Mouse (Mus musculus) cerebellum, postnatal 14 days (tissue): ENCODE results near the gene Dock9.
"Not testable (repeated sequence)": the region's sequence is repeated elsewhere in the genome, so short reads cannot be mapped to it uniquely, and the experiment has no call there.

Source experiments
- DNase-seq, 2 experiments: peaks; one replicate each; pipeline ENCODE4 v3.0.0; 2021; ENCODE audit warnings: mixed read lengths in 2 of 2

Gene Dock9

GRCm38 (mm10) chr14:121735678-121736077 lies 62.0 kb downstream of the Dock9 start:
- no peak for DNase-seq

DNA sequence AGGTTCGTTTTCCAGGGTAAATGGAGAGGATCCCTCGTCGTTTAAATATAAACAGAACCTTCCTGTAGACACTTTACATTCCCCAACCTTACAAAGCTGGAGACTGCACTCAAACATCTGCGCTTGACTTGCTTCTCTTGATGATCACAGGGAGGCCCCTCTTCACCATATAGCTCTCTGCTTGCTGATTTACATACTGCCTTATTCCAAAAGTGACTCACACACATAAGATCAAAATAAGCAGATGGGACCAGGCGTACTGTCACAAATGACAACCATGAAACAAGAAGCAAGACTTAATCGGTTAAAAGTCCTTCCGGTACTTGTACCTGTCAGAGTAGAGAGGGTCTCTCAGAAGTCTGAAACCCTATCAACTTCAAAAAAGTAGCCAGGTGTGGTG lies 63.4 kb downstream of the Dock9 start:
- DNase-seq, result no peak

GRCm38 (mm10) chr14:121733694-121734093 lies 63.9 kb downstream of the Dock9 start:
- no peak for DNase-seq

DNA sequence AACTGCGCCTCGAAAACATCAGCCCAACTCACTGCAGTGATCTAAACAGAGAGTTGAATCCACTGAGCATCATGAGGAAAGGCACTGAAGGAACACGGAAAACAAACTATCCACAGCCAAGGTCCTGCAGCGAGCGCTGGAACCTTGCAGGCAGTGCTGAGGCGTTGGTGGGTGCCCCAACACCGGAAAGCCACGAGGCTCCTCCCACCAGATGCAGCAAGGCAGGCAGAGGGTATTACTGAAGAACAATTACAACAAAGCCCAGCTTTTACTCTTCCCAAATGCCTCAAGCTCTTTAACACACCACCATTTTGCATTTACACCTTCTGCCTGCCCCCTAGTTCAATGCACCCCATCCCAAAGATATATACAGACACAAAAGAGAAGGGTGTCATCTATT lies 65.4 kb downstream of the Dock9 start:
- DNase-seq, result no peak

- no peak for DNase-seq
Observed at GRCm38 (mm10) chr14:121731688-121732168, 65.9 kb downstream of the Dock9 start.

DNA sequence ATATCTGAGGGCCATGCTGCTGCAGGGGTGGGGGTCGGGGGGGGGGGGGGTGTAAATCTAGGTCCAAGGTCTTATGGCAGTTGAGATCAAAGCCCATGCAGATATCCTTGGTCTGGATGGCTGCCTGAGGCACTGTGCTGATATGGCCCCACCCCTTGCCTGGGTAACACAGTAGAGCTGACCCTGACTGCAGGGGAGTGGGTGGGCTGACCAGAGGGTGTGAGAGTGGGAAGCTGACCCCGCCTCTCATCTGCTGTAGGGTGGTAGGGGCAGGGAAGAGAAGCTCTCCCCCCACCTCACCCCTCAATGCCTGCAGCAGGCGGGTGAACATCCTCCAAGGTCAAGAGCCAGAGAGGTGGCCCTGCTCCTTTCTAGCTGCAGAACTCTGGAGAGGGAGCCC lies 66.7 kb downstream of the Dock9 start:
- no peak for DNase-seq

DNA sequence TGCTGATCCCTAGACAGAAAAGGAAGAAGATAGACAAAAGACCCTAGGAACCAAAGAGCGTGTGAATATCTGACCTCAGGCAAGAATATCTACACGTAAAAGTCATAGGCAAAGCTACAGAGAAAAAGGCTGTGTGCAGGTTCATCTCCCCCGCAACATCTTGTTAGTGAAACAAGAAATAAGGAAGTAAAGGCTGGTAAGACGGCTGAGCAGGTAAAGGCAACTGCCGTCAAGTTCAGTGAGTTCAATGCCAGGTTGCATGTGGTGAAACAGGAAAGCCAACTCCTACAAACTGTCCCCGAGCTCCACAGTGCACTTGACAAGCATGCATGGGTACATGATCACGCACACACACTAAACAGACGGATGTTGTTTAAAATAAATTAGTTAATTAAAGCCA lies 69.6 kb downstream of the Dock9 start:
- no peak for DNase-seq

DNA sequence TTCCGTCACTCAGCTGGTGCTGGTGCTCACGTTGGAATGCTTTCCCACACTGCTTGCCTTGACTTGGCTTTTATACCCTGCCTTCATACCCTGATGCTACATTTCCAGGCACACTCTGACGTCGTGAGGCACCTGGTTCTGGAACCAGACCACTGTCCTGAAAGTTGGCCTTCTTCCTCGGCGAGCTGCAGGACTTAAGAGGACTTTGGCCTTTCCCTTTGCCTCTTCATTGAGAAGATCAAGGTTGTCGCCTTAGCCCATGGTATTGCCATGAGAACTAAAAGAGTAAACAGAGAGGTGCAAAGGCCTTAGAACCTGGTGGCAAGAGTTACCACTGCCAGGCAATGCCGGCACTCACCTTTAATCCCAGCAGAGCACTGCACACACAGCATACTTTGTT lies 73.1 kb downstream of the Dock9 start:
- DNase-seq, result no peak

GRCm38 (mm10) chr14:121722774-121723173 lies 74.9 kb downstream of the Dock9 start:
- DNase-seq, result no peak

GRCm38 (mm10) chr14:121721431-121721830 lies 76.2 kb downstream of the Dock9 start:
- DNase-seq, result no peak

DNA sequence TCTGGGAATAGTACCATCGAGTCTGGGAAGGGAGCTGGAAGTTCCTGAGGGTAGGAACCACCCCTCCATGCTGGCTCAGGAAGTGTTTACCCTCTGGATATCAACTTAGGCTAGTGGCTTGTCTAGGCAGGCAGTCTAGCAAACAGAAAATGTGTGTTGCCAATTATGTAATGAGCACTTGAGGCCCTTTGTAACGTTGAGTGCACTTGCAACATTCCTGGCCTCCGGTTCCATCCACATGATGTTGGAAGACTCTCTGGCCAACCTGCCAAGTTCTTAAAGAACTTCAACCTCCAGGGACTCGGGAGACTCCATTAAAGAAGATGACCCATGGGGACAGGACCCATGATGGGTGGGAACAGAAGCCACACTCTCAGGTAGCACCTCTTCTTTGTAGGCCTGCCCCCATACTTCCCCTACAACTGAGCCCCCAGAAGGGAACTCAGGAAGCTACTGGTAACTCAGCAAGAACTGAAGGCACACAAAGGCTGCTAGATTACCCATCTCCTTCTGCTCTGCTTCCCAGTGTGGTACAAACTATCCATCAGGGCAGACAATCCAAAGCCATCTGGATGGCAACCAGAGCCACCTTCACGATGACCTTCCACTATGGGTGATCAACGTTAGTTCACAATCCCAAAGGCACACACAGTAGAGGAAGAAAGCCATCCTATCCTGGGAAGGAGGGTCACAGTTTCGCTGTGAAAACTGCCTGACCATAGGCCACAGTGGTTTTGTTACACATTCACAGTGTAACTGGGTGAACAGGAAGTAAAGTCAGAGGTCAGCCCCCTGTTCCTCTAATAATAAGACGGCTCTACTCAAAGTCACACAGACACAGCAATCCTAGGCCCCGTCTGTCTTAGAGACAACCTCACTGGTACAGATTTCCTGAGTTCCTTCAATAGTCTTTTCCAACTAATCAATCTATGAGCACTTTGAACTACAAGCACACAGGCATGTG lies 77.7 kb downstream of the Dock9 start:
- no peak for DNase-seq

DNA sequence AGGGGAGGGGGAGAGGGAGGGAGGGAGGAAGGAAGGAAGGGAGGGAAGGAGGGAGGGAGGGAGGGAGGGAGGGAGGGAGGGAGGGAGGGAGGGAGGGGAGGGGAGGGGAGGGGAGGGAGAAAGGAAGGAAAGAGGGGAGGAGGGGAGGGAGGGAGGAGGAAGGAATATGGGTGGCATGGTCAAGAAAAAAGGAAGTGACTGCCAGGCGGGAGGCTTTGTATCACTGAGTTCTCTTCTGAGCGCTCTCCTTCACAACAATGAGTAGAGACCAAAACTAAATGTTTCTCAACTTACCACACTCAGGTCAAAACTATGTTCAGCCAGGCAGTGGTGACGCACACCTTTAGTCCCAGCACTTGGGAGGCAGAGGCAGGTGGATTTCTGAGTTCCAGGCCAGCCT lies 82.8 kb downstream of the Dock9 start:
- DNase-seq, result not testable (repeated sequence)

- DNase-seq, result no peak
Observed at GRCm38 (mm10) chr14:121714268-121714667, 83.4 kb downstream of the Dock9 start.

DNA sequence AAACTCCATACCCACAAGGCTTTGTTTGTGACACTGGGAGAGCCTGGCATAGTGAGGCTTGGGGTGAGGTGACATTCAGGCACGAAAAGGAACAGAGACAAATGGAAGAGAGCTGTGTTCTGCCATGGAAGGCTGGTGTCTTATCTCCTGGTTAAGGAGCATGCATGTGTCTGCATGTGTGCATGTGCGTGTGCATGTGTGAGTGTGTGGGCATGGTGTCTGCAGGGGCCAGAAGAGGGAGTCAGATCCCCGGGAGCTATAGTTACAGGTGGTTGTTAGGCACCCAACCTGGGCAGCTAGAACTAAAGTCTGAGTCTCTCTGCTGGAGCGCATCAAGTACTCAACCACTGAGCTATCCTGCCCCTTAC lies 83.8 kb downstream of the Dock9 start:
- no peak for DNase-seq

- no peak for DNase-seq
Observed at GRCm38 (mm10) chr14:121713166-121713829, 84.3 kb downstream of the Dock9 start.

DNA sequence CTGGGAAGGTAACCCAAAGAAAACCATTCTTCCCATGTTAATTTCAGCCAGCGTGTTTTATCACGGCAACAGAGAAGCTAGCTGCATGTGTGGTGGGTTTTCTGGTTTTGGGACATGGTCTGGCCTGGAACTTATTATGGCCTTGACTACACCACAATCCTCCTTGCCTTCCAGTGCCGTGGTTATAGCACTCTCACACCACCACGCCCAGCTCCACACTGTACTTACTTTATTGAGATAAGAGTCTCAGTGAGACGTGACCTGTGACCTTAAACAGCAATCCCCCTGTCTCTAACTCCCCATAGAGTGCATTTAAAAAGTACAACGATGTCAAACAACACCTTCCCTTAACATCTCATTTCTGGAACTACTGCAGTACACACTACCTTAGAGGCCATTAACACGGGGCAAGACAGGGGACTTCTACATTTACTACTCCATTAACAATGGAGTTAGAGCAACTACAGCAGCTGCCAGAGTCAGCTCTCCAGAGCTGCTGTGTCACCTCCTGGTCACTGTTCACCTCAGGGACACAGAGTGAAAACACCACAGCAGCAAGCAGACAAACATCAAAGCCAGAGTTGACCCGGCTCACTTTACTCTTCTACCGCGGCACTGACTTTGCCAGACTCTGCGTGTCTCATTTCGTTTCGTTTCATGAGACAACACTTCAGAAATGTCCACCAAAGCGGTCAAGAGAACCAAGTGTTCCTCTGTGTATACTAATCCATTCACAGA lies 86.4 kb downstream of the Dock9 start:
- no peak for DNase-seq

DNA sequence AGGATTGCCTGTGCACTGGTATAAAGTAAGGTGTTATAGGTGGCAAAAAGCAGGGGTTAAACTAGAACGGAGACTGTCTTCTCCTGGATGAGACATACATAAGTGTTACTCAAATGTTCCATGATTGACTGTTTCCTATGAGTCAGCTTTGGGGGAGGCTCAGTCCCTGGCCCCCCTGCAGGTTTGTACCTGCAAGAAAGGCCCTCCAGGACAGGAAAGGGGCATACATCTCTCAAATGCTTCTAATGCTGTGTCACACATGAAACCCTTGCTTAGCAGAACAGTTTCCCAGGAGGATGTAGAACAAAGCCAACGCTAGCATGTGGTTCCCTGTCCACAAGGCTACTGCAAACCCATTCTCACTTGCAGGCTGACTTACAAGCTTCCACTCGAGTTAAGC lies 87.5 kb downstream of the Dock9 start:
- DNase-seq, result no peak

DNA sequence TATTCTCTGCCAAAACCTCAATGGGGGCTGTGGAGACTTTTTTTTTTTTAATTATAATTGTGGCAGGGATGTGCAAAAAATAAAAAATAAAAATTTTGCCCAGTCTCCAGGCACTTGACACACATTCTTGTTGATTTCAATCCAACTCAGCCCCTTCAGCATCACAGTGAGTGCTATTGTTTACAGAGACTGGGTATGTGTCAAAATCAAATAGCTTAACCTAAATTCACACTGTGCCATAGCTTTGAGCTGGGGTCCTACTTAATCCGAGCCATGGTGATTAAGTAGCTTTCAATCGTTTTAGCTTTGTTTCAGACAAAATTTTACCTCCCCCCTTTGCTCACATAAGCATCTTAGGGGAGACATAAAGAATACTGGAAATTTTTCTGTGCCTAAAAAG lies 89.4 kb downstream of the Dock9 start:
- no peak for DNase-seq

DNA sequence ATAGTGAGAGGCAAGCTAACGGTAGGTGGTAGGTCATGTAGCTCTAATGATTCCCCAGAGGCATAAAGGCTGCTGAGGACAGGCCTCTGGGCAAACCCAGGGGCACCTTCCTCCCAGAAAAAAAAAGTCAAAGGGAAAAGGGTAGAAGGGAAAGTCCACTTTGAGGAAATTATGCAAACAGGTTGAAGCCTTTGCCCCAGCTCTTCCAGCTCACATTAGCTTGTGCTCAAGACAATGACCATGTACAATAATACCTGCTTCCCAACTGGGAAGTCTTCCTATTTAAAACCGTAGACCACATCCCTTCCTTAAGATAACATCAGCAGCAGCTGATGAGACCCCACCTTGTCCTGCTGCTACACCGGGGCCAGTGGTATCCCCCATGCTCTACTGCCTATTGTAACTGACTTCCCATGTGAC lies 91.1 kb downstream of the Dock9 start:
- no peak for DNase-seq

- DNase-seq, result no peak
Observed at GRCm38 (mm10) chr14:121705644-121706043, 92.0 kb downstream of the Dock9 start.

DNA sequence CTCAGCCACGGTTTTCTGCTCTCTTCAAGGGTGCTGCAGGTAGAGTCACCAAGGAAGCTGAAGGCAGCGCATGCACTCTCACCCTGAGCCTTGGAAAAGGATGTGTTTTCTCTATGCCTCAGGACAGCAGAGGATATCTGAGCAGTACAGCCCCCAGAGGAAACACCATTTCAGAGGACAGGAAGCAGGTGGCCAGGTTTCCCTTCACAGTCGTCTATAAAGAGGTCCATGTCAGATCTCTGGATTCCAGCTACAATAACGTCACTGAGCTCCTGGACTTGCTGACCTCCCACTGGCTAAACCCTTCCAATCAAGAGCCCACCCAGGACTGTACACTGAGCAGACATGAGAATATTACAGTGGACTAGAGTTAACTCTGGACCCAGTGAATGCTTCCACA lies 95.1 kb downstream of the Dock9 start:
- DNase-seq, result no peak

DNA sequence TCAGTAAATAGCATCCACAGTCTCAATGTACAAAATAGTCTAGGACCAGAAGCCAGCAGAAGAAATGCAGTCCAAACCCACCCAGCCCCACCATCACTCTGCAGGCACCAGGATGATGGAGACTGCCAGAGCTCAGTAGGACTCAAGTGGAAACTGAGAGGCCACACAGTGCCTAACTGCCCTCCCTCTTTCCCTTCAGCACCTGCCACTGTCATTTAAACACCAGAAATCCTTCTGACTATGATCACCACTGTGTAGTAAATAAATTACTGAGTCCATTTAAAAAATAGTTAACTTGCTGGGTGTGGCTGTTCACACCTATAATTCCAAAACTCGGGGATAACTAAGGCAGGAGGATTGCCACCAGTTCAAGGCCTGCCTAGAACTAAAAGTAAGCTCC lies 97.6 kb downstream of the Dock9 start:
- DNase-seq, result no peak

- DNase-seq, result peak; percentile 9 to 19
Observed at GRCm38 (mm10) chr14:121698620-121698950, 99.1 kb downstream of the Dock9 start.
